Mouse (Mus musculus): ENCODE measurements around the gene Ldlrad3. TPM values are rescaled to one million over a fixed set of nuclear protein-coding genes. Genes with fewer than 3 reads are reported as not detected.

The Ldlrad3 gene
- polyA plus RNA-seq, 1 experiment from 2014 or later = 13.5 TPM

DNA sequence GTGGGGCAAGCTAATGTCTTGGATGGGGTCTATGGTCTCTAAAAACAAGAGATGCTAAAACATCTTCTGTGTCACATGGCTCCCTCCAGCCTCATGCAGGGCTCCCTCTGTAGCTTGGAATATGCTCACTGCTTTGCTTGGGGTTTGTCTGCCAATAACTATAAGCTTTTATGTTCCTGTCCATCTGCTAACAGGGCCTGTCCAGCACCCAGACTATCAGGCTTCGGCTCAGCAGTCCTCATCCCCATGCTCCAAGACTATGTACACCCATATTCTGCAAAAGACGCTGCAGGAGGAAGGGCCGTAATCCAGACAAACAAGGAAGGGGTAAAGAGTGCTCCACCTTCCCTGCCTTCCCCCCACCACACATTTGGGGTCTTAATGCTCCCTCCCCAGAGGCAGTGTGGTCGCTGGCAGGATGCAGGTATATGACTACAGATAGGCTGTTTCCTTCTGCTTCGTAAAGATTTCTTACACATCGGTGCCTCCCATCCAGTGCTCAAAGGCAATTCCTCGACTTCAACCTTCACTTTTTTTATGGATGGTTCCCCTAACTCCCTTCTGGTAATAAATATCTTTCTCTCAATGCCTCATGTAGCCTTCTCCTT lies 123.2 kb downstream of the Ldlrad3 start:
- Histone ChIP-seq H3K4me3 (ENCODE audit: low read length) (no peak overlapping the region), H3K4me1 (ENCODE audit: control insufficient read depth, insufficient read depth, low read length) (no peaks in the 10 kb centered on the region), H3K9me3 (replicated peaks; ENCODE audit: control insufficient read depth, low read length) (no peaks in the 10 kb centered on the region), H3K4me2 (ENCODE audit: low read depth, low read length) (no peak overlapping the region), H3K36me3 (ENCODE audit: control insufficient read depth, insufficient read depth) (no peaks in the 10 kb centered on the region), H3K27me3 (ENCODE audit: control insufficient read depth, insufficient read depth, low read length) (no peaks in the 10 kb centered on the region), H3K9ac (ENCODE audit: low read length) (no peak overlapping the region), H3K27ac (ENCODE audit: low read length) (no peak overlapping the region)
- ATAC-seq (replicated peaks; ENCODE audit: extremely low read depth, insufficient read depth, low FRiP score) = no peak
- 82% methylated on average over 7 of the region's 7 CpGs for WGBS

DNA sequence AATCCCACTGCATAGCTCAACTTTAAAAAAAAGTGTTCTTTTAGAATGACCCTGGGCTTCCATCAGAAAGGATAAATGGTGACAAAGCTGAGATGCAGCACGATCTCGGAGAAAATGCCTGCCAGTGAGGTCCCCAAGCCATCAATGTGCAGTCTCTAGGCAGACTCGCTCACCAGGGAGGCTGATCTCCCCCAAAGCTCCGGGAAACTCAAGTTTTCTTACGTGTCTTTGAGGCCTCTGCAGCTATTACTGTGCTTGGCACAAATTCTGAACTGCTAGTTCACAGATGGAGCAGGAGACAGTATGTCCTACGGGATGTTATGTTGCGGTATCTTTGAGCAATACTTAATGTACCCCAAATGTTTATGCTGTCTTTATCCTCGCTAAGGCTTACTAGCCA lies 124.3 kb downstream of the Ldlrad3 start:
- no peaks in the 10 kb centered on the region for H3K36me3 ChIP-seq (ENCODE audit: control insufficient read depth, insufficient read depth)
- no peak overlapping the region for H3K9ac ChIP-seq (ENCODE audit: low read length)
- 81% methylated on average over 8 of the region's 8 CpGs for WGBS
- no peak overlapping the region for H3K4me3 ChIP-seq (ENCODE audit: low read length)
- no peaks in the 10 kb centered on the region for H3K4me1 ChIP-seq (ENCODE audit: control insufficient read depth, insufficient read depth, low read length)
- H3K27me3 ChIP-seq (ENCODE audit: control insufficient read depth, insufficient read depth, low read length) = no peaks in the 10 kb centered on the region
- H3K9me3 ChIP-seq (replicated peaks; ENCODE audit: control insufficient read depth, low read length) = no peaks in the 10 kb centered on the region
- H3K27ac ChIP-seq (ENCODE audit: low read length) = no peak overlapping the region
- H3K4me2 ChIP-seq (ENCODE audit: low read depth, low read length) = no peak overlapping the region
- no peak for ATAC-seq (replicated peaks; ENCODE audit: extremely low read depth, insufficient read depth, low FRiP score)

GRCm38 (mm10) chr2:102057746-102058145 lies 128.4 kb downstream of the Ldlrad3 start:
- Histone ChIP-seq H3K4me3 (ENCODE audit: low read length) (no peak overlapping the region), H3K9ac (ENCODE audit: low read length) (no peak overlapping the region), H3K4me2 (ENCODE audit: low read depth, low read length) (no peak overlapping the region), H3K36me3 (ENCODE audit: control insufficient read depth, insufficient read depth) (no peaks in the 10 kb centered on the region), H3K27ac (ENCODE audit: low read length) (peak overlapping the region; percentile 5; the same call in 1 of the 2 replicates), H3K4me1 (ENCODE audit: control insufficient read depth, insufficient read depth, low read length) (peaks cover 8% of the 10 kb centered on the region), H3K9me3 (replicated peaks; ENCODE audit: control insufficient read depth, low read length) (no peaks in the 10 kb centered on the region), H3K27me3 (ENCODE audit: control insufficient read depth, insufficient read depth, low read length) (no peaks in the 10 kb centered on the region)
- 88% methylated on average over 12 of the region's 12 CpGs for WGBS
- ATAC-seq (replicated peaks; ENCODE audit: extremely low read depth, insufficient read depth, low FRiP score) = no peak

DNA sequence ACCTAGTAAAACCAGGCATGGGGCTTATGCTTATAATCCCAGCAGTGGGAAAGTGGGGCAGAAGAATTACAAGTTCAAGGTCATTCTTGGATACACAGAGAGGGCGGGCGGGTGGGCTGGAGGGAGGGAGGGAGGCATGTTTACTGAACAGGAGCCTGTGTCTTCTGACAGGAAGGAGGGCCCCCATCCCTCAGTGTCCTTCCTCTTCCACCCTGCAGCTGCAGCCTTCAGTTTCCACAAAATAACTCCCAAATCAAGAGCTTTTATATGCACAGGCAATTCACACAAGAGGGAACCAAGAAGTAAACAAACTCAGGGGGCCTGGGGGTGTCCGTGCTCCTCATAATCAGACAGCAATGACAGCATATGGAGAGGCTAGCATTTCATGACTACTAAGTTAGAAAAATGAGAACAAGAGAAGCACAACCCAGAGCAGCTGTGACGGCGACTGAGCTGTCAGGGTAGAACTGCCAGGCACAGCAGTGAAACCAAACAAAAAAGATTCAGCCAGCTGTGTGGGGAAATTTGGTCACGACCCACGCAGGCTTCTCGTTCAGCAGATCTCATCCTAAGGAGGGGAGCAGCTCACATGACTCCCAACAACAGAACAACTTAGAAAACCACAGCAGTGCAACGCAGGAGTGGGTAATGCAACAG lies 129.0 kb downstream of the Ldlrad3 start:
- WGBS = 55% methylated on average over 9 of the region's 9 CpGs
- Histone ChIP-seq H3K4me2 (ENCODE audit: low read depth, low read length) (no peak overlapping the region), H3K9ac (ENCODE audit: low read length) (no peak overlapping the region), H3K36me3 (ENCODE audit: control insufficient read depth, insufficient read depth) (no peaks in the 10 kb centered on the region), H3K27ac (ENCODE audit: low read length) (peak overlapping the region; percentile 51; the same call in 1 of the 2 replicates), H3K9me3 (replicated peaks; ENCODE audit: control insufficient read depth, low read length) (no peaks in the 10 kb centered on the region), H3K4me3 (ENCODE audit: low read length) (no peak overlapping the region), H3K4me1 (ENCODE audit: control insufficient read depth, insufficient read depth, low read length) (peaks cover 12% of the 10 kb centered on the region), H3K27me3 (ENCODE audit: control insufficient read depth, insufficient read depth, low read length) (no peaks in the 10 kb centered on the region)
- 0 out of 2 replicates have a peak, but pooled peaks have one; percentile 20 for ATAC-seq (replicated peaks; ENCODE audit: extremely low read depth, insufficient read depth, low FRiP score)

GRCm38 (mm10) chr2:102056144-102056543 lies 130.0 kb downstream of the Ldlrad3 start:
- no peak for ATAC-seq (replicated peaks; ENCODE audit: extremely low read depth, insufficient read depth, low FRiP score)

GRCm38 (mm10) chr2:102052951-102053660 lies 133.1 kb downstream of the Ldlrad3 start:
- Histone ChIP-seq H3K4me1 (ENCODE audit: control insufficient read depth, insufficient read depth, low read length) (peaks cover 12% of the 10 kb centered on the region), H3K27me3 (ENCODE audit: control insufficient read depth, insufficient read depth, low read length) (no peaks in the 10 kb centered on the region), H3K4me2 (ENCODE audit: low read depth, low read length) (no peak overlapping the region), H3K36me3 (ENCODE audit: control insufficient read depth, insufficient read depth) (no peaks in the 10 kb centered on the region), H3K4me3 (ENCODE audit: low read length) (no peak overlapping the region), H3K9me3 (replicated peaks; ENCODE audit: control insufficient read depth, low read length) (no peaks in the 10 kb centered on the region), H3K27ac (ENCODE audit: low read length) (no peak overlapping the region), H3K9ac (ENCODE audit: low read length) (no peak overlapping the region)
- WGBS = 59% methylated on average over 10 of the region's 10 CpGs
- peak; percentile 74 for ATAC-seq (replicated peaks; ENCODE audit: extremely low read depth, insufficient read depth, low FRiP score)

More at GRCm38 (mm10) chr2:102056144-102056543, 130.0 kb downstream of the Ldlrad3 start:
- WGBS = 61% methylated on average over 8 of the region's 8 CpGs
- Histone ChIP-seq H3K4me3 (ENCODE audit: low read length) (no peak overlapping the region), H3K27ac (ENCODE audit: low read length) (peak overlapping the region; percentile 24; the same call in 1 of the 2 replicates), H3K9me3 (replicated peaks; ENCODE audit: control insufficient read depth, low read length) (no peaks in the 10 kb centered on the region), H3K4me2 (ENCODE audit: low read depth, low read length) (no peak overlapping the region), H3K9ac (ENCODE audit: low read length) (no peak overlapping the region), H3K4me1 (ENCODE audit: control insufficient read depth, insufficient read depth, low read length) (peaks cover 12% of the 10 kb centered on the region), H3K36me3 (ENCODE audit: control insufficient read depth, insufficient read depth) (no peaks in the 10 kb centered on the region), H3K27me3 (ENCODE audit: control insufficient read depth, insufficient read depth, low read length) (no peaks in the 10 kb centered on the region)

GRCm38 (mm10) chr2:102052353-102052752 lies 133.8 kb downstream of the Ldlrad3 start:
- Histone ChIP-seq H3K4me3 (ENCODE audit: low read length) (no peak overlapping the region), H3K36me3 (ENCODE audit: control insufficient read depth, insufficient read depth) (no peaks in the 10 kb centered on the region), H3K27ac (ENCODE audit: low read length) (no peak overlapping the region), H3K9ac (ENCODE audit: low read length) (no peak overlapping the region), H3K4me1 (ENCODE audit: control insufficient read depth, insufficient read depth, low read length) (peaks cover 12% of the 10 kb centered on the region), H3K9me3 (replicated peaks; ENCODE audit: control insufficient read depth, low read length) (no peaks in the 10 kb centered on the region), H3K4me2 (ENCODE audit: low read depth, low read length) (no peak overlapping the region), H3K27me3 (ENCODE audit: control insufficient read depth, insufficient read depth, low read length) (no peaks in the 10 kb centered on the region)
- no peak for ATAC-seq (replicated peaks; ENCODE audit: extremely low read depth, insufficient read depth, low FRiP score)
- WGBS = 84% methylated on average over 6 of the region's 6 CpGs

- Histone ChIP-seq H3K27me3 (ENCODE audit: control insufficient read depth, insufficient read depth, low read length) (no peaks in the 10 kb centered on the region), H3K36me3 (ENCODE audit: control insufficient read depth, insufficient read depth) (no peaks in the 10 kb centered on the region), H3K9ac (ENCODE audit: low read length) (no peak overlapping the region), H3K27ac (ENCODE audit: low read length) (no peak overlapping the region), H3K4me1 (ENCODE audit: control insufficient read depth, insufficient read depth, low read length) (peaks cover 12% of the 10 kb centered on the region), H3K9me3 (replicated peaks; ENCODE audit: control insufficient read depth, low read length) (no peaks in the 10 kb centered on the region), H3K4me2 (ENCODE audit: low read depth, low read length) (no peak overlapping the region), H3K4me3 (ENCODE audit: low read length) (no peak overlapping the region)
- ATAC-seq (replicated peaks; ENCODE audit: extremely low read depth, insufficient read depth, low FRiP score) = no peak
- 54% methylated on average over 10 of the region's 10 CpGs for WGBS
Measured at GRCm38 (mm10) chr2:102049866-102050550, 136.2 kb downstream of the Ldlrad3 start.

Data from heart, embryonic 16.5 days (tissue).